Mouse (Mus musculus): ENCODE measurements around the gene Eomes.

Gene Eomes

GRCm38 (mm10) chr9:118477961-118478360, at the start of gene Eomes:
TSS of gene Eomes (plus strand) at chr9:118478212.
- DNase-seq (ENCODE audit: low spot score in 2 of 2), result no peak

- no peak for DNase-seq (ENCODE audit: low spot score in 2 of 2)
Observed at GRCm38 (mm10) chr9:118444809-118445208, 33.2 kb upstream of the Eomes start.

GRCm38 (mm10) chr9:118449336-118449735, 28.7 kb upstream of the Eomes start:
- DNase-seq (ENCODE audit: low spot score in 2 of 2), result no peak

- DNase-seq (ENCODE audit: low spot score in 2 of 2), result no peak
Observed at GRCm38 (mm10) chr9:118453427-118453826, 24.6 kb upstream of the Eomes start.

- no peak for DNase-seq (ENCODE audit: low spot score in 2 of 2)
Observed at GRCm38 (mm10) chr9:118455188-118455845, 22.7 kb upstream of the Eomes start.

GRCm38 (mm10) chr9:118456405-118456804, 21.6 kb upstream of the Eomes start:
- DNase-seq (ENCODE audit: low spot score in 2 of 2), result no peak

- DNase-seq (ENCODE audit: low spot score in 2 of 2), result no peak
Observed at GRCm38 (mm10) chr9:118458039-118458438, 20.0 kb upstream of the Eomes start.

- DNase-seq (ENCODE audit: low spot score in 2 of 2), result no peak
Observed at GRCm38 (mm10) chr9:118464031-118464430, 14.0 kb upstream of the Eomes start.

- DNase-seq (ENCODE audit: low spot score in 2 of 2), result no peak
Observed at GRCm38 (mm10) chr9:118468301-118468700, 9.7 kb upstream of the Eomes start.

- no peak for DNase-seq (ENCODE audit: low spot score in 2 of 2)
Observed at GRCm38 (mm10) chr9:118469272-118469671, 8.7 kb upstream of the Eomes start.

- no peak for DNase-seq (ENCODE audit: low spot score in 2 of 2)
Observed at GRCm38 (mm10) chr9:118471296-118471695, 6.7 kb upstream of the Eomes start.

- DNase-seq (ENCODE audit: low spot score in 2 of 2), result no peak
Observed at GRCm38 (mm10) chr9:118476211-118476765, 1.7 kb upstream of the Eomes start.

GRCm38 (mm10) chr9:118476766-118477271, 1.2 kb upstream of the Eomes start:
- DNase-seq (ENCODE audit: low spot score in 2 of 2), result no peak

- no peak for DNase-seq (ENCODE audit: low spot score in 2 of 2)
Observed at GRCm38 (mm10) chr9:118477281-118477931, 606 bp upstream of the Eomes start.

- no peak for DNase-seq (ENCODE audit: low spot score in 2 of 2)
Observed at GRCm38 (mm10) chr9:118478458-118478838, 436 bp downstream of the Eomes start.

GRCm38 (mm10) chr9:118478839-118479507, 961 bp downstream of the Eomes start:
- no peak for DNase-seq (ENCODE audit: low spot score in 2 of 2)

- no peak for DNase-seq (ENCODE audit: low spot score in 2 of 2)
Observed at GRCm38 (mm10) chr9:118479508-118480291, 1.7 kb downstream of the Eomes start.

GRCm38 (mm10) chr9:118480292-118480690, 2.3 kb downstream of the Eomes start:
- no peak for DNase-seq (ENCODE audit: low spot score in 2 of 2)

GRCm38 (mm10) chr9:118482210-118482609, 4.2 kb downstream of the Eomes start:
- DNase-seq (ENCODE audit: low spot score in 2 of 2), result no peak

- no peak for DNase-seq (ENCODE audit: low spot score in 2 of 2)
Observed at GRCm38 (mm10) chr9:118486361-118487095, 8.5 kb downstream of the Eomes start.

GRCm38 (mm10) chr9:118487096-118487395, 9.0 kb downstream of the Eomes start:
- no peak for DNase-seq (ENCODE audit: low spot score in 2 of 2)

All from right cerebral cortex, adult 2 months (tissue).